18 mouse cellular contexts compared by ENCODE assay signal in the genomic region with DNA sequence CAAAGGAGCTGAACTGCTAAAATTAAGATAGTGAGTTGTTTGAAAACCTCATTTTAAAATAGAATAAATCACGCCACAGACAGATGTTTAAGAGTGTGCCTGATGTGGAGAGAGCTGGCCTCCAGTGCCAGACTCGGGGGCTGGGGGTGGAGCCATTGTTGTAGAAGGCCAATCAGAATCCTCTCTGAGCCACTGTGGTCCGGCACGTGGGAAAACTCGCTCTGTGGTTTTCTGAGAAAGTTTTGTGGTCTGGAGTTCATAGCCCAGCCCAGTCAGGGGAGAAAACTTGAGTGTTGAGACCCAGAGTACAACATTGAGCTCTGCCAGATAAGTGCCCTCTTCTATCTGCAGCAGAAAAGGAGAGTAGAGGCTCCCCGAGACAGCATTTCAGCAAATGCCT.
"Had no signal": no experiment of that assay in that cellular context is flagged by ENCODE, and none has a peak within 500 bp of the region (broad histone marks: within the 10 kb centered on the region; RNA-seq: fewer than 3 reads in every experiment).

No protein-coding gene starts in this region.

- H3K36me3 ChIP-seq: limb, embryonic 13.5 days; midbrain, embryonic 10.5 days; neural tube, embryonic 15.5 days had no signal

- DNase-seq: kidney, adult 11 months; kidney, adult 9 months; kidney, postnatal 4 days; lung, adult 18-20 months; lung, postnatal 4 days; midbrain, embryonic 14.5 days; right cerebral cortex, adult 18-20 months; right cerebral cortex, postnatal 25 days; thymus, postnatal 36 days had no signal

- H3K4me1 ChIP-seq: midbrain, embryonic 10.5 days; neural tube, embryonic 15.5 days had no signal

- ATAC-seq: lung, postnatal 0 days had no signal

- H3K27ac ChIP-seq: kidney, postnatal 0 days; left cerebral cortex, adult 2 months; liver, embryonic 14.5 days; midbrain, embryonic 10.5 days; neural tube, embryonic 15.5 days; stomach, postnatal 0 days had no signal

- H3K4me2 ChIP-seq: limb, embryonic 13.5 days; neural tube, embryonic 15.5 days had no signal

- H3K4me3 ChIP-seq: left cerebral cortex, adult 2 months; limb, embryonic 13.5 days; midbrain, embryonic 10.5 days; myocyte; neural tube, embryonic 15.5 days had no signal

- H3K9me3 ChIP-seq: limb, embryonic 13.5 days; midbrain, embryonic 10.5 days; neural tube, embryonic 15.5 days had no signal

- H3K9ac ChIP-seq: limb, embryonic 13.5 days; liver, embryonic 14.5 days; neural tube, embryonic 15.5 days had no signal
